Mouse (Mus musculus) layer of hippocampus, postnatal 14 days (tissue): Measurements from ENCODE around the gene Gtf2h1. TPM values are rescaled to one million over a fixed set of nuclear protein-coding genes. Genes with fewer than 3 reads are reported as not detected.

Source experiments
- DNase-seq, 2 experiments: peaks; one replicate each; pipeline ENCODE4 v3.0.0; 2021 to 2022; ENCODE audit warnings: low spot score in 2 of 2, mixed read lengths in 1 of 2
- total RNA-seq, 2 experiments: library from RNA; stranded (reverse); gene quantifications; 2 replicates each; pipeline ENCODE4 v1.2.3; 2021

Gene Gtf2h1
- total RNA-seq, 2 experiments from 2014 or later, result 34.3 to 41.6 TPM

- DNase-seq, result peak; percentile 45 to 57
These were observed 50.8 kb downstream of the Gtf2h1 start for GRCm38 (mm10) chr7:46846486-46847244.

GRCm38 (mm10) chr7:46849287-46849686 is 53.4 kb downstream of the Gtf2h1 start:
- DNase-seq, result no peak

- no peak for DNase-seq
These were observed 55.1 kb downstream of the Gtf2h1 start for GRCm38 (mm10) chr7:46851026-46851425.

DNA sequence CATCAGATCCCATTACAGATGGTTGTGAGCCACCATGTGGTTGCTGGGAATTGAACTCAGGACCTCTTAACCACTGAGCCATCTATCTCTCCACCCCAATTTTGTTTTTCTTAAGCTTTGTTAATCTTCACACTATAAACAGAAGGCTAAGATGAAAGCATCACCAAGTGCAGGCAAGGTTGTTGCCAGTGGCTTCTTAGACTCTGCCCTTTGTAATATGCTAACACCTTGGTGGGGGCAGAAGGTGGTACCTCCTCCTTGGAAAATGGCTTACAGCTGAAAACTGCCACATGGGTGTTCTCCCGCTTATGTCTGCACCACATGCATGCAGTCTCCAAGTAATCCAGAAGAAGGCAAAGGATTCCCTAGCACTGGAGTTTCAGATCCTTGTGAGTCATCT is 56.8 kb downstream of the Gtf2h1 start:
- DNase-seq, result no peak

- no peak for DNase-seq
These were observed 57.5 kb downstream of the Gtf2h1 start for GRCm38 (mm10) chr7:46853365-46853764.

DNA sequence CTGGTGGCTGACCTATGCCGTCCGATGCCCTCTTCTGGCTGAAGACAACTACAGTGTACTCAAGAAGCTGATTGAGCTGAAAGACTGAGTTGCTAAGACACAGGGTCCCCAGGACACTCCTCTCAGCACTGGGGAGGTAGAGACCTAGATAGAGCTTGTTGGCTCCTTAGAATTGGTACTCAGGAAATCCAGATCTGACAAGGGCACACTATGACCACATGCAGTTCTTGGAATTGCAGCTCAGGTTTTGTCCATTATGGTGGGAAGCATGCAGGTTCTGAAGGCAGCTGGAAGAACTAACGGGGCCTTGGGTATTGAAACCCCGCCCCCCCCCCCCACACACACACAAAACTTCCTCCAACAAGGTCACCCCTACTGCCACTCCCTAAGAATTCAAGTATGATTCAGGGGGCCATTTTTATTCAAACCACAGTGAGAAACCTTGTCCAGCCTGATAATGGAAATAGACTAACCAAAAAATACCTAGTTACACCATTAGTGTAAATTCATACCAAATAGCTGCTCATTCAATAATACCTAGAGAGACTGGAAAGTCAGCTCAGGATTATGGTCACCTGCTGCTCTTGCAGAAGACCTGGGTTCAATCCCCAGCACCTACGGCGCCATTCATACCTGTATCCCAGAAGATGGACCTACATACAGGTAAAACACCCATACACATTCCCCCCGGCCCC is 60.1 kb downstream of the Gtf2h1 start:
- no peak for DNase-seq

GRCm38 (mm10) chr7:46857436-46857835 is 61.5 kb downstream of the Gtf2h1 start:
- DNase-seq, result no peak

DNA sequence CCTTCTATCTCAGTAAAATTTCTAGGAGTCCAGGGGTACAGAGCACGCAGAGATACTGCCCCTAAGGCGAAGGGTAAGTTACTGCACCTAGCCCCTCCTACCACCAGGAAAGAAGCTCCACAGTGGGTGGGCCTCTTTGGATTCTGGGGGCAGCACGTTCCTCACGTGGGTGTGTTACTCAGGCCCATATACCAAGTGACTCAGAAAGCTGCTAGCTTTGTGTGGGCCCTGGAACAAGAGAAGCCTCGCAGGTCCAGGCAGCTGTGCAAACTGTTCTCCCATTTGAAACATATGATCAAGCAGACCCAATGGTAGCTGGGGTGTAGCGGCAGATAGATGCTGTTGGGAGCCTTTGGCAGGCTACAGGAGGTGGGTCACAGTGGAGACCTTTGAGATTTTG is 63.1 kb downstream of the Gtf2h1 start:
- DNase-seq, result no peak

DNA sequence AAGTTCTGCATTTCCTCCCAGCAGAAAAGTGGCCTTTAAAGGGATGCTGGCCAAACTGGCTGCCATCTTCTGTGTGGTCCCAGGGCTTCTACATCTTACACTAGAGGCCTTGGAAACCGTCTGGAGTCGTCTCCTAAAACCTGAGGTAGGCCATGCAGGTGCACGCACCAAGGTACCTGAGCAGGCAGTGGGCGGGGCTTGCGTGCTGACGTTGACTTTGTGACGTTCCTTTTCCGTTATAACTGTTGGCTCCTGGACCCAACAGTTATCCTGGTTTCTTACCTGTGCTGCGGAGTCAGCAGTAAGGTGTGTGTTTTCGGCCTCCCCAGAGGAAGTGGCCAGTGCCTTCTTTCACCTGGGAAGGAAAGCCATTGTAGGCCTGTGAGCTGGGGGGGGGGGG is 65.1 kb downstream of the Gtf2h1 start, which contains the start of gene Ldhc:
Gene Ldhc, plus strand, starts transcription at position 208 of the 400 bp plus-strand sequence.
- no peak for DNase-seq

DNA sequence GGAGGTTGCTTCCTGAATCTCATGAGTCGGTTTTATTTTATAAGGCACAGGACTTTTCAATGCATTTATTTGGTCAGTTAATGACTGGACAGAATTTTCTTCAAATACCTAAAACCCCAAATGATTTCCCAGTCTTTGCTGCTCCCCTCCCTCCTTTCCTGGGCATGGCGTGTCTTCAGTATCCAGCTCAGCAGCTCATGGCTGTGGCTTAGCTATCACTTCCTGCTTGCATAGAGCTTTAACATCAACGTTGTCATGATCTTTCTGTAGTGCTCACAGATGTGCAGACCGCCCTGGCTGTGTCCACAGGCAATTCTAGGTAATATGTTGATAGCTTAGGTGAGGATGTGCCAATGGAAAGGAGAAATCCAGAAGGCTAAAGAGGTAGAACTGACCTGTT is 76.1 kb downstream of the Gtf2h1 start:
- DNase-seq, result no peak

Other genes with a start within 250 kb of the Gtf2h1 start
- 10 to 100 TPM; 49.3 to 53.4 TPM for gene Sergef, start 156.3 kb upstream of the Gtf2h1 start, total RNA-seq
- under 1 TPM; 0.19 to 0.35 TPM for gene Tph1, start 123.6 kb upstream of the Gtf2h1 start, total RNA-seq
- gene Saal1, start 85.4 kb upstream of the Gtf2h1 start, total RNA-seq, result 1 to 10 TPM; 9.0 to 9.1 TPM
- gene Saa3, start 80.4 kb upstream of the Gtf2h1 start, total RNA-seq, result not detected
- gene Saa4, start 63.5 kb upstream of the Gtf2h1 start, total RNA-seq, result not detected
- not detected for gene Saa1, start 53.1 kb upstream of the Gtf2h1 start, total RNA-seq
- gene Saa2, start 44.3 kb upstream of the Gtf2h1 start, total RNA-seq, result not detected
- gene Hps5, start within 50 bp of the Gtf2h1 start, total RNA-seq, result 10 to 100 TPM; 16.0 to 18.7 TPM
- 100 to 1,000 TPM; 378 to 396 TPM for gene Ldha, start 45.4 kb downstream of the Gtf2h1 start, total RNA-seq
- gene Ldhc, start 65.1 kb downstream of the Gtf2h1 start, total RNA-seq, result not detected
- gene Tsg101, start 123.9 kb downstream of the Gtf2h1 start, total RNA-seq, result 10 to 100 TPM; 71.9 to 80.3 TPM
- gene Uevld, start 162.4 kb downstream of the Gtf2h1 start, total RNA-seq, result 10 to 100 TPM; 10.4 to 11.3 TPM
- gene Gm9999, start 187.5 kb downstream of the Gtf2h1 start, total RNA-seq, result not detected
- 10 to 100 TPM; 12.8 to 13.1 TPM for gene Spty2d1, start 212.3 kb downstream of the Gtf2h1 start, total RNA-seq